Mouse (Mus musculus) granulocyte monocyte progenitor cell, adult 5-6 weeks (primary cell): Measurements from ENCODE around the gene Dbnl. TPM values are rescaled to one million over a fixed set of nuclear protein-coding genes. Genes with fewer than 3 reads are reported as not detected.
A peak's percentile ranks its signal among the peaks of the same experiment; 100 is the strongest.

Source experiments
- ATAC-seq: replicated peaks from 2 replicates; pipeline ENCODE4 v1.8.0; 2016; ENCODE audit warnings: mild to moderate bottlenecking, moderate TSS enrichment, inconsistent platforms; ENCODE audit not compliant: poor library complexity, severe bottlenecking
- total RNA-seq, 2 experiments: library from RNA; stranded (forward) in 1 of 2; stranded (reverse) in 1 of 2; fragments of 200-712, 200-1000 nt in 1 of 2; fragments of >200 nt in 1 of 2; fragmentation: Nextera tagmentation in 1 of 2; gene quantifications; 2 replicates each; pipeline ENCODE4 v1.2.3; 2014 to 2017

The Dbnl gene
- total RNA-seq (2014; fragmentation: Nextera tagmentation), result 56.5 and 61.6 TPM in 2 replicates
- 73.3 and 89.1 TPM in 2 replicates for total RNA-seq (2017)

GRCm38 (mm10) chr11:5788056-5789014 lies at the start of gene Dbnl:
Dbnl (plus strand) TSS chr11:5788488.
- peak; percentile 68 for ATAC-seq

GRCm38 (mm10) chr11:5738888-5739632 lies 49.2 kb upstream of the Dbnl start:
- no peak for ATAC-seq

- ATAC-seq, result no peak
These were observed 48.4 kb upstream of the Dbnl start for GRCm38 (mm10) chr11:5739846-5740245.

- peak; percentile 28; the same call in 1 of the 2 replicates for ATAC-seq
These were observed 47.7 kb upstream of the Dbnl start for GRCm38 (mm10) chr11:5740599-5740964.

GRCm38 (mm10) chr11:5740965-5741627 lies 47.2 kb upstream of the Dbnl start:
- ATAC-seq, result peak; percentile 92

- no peak for ATAC-seq
These were observed 46.2 kb upstream of the Dbnl start for GRCm38 (mm10) chr11:5742106-5742505.

GRCm38 (mm10) chr11:5744951-5745350 lies 43.3 kb upstream of the Dbnl start:
- peak; percentile 61 for ATAC-seq

GRCm38 (mm10) chr11:5753755-5754154 lies 34.5 kb upstream of the Dbnl start:
- no peak for ATAC-seq

- peak; percentile 87 for ATAC-seq
These were observed 26.3 kb upstream of the Dbnl start, which contains the start of gene Urgcp for GRCm38 (mm10) chr11:5761820-5762632. Urgcp (minus strand) TSS chr11:5762376.

GRCm38 (mm10) chr11:5762633-5762982 lies 25.7 kb upstream of the Dbnl start:
- ATAC-seq, result no peak

GRCm38 (mm10) chr11:5766019-5766418 lies 22.3 kb upstream of the Dbnl start:
- no peak for ATAC-seq

- ATAC-seq, result peak; percentile 56; the same call in 1 of the 2 replicates
These were observed 9.8 kb upstream of the Dbnl start for GRCm38 (mm10) chr11:5778481-5778880.

GRCm38 (mm10) chr11:5780035-5780499 lies 8.2 kb upstream of the Dbnl start:
- ATAC-seq, result no peak

GRCm38 (mm10) chr11:5782199-5782944 lies 5.9 kb upstream of the Dbnl start:
- no peak for ATAC-seq

GRCm38 (mm10) chr11:5785732-5786131 lies 2.6 kb upstream of the Dbnl start:
- ATAC-seq, result peak; percentile 28

- no peak for ATAC-seq
These were observed 625 bp upstream of the Dbnl start for GRCm38 (mm10) chr11:5787671-5788055.

GRCm38 (mm10) chr11:5789071-5789753 lies 924 bp downstream of the Dbnl start:
- peak; percentile 21; the same call in 1 of the 2 replicates for ATAC-seq

GRCm38 (mm10) chr11:5789754-5790333 lies 1.6 kb downstream of the Dbnl start:
- ATAC-seq, result peak; percentile 30
